Mouse (Mus musculus) stomach, postnatal 0 days (tissue): Measurements from ENCODE around the gene Inpp5f. TPM values are rescaled to one million over a fixed set of nuclear protein-coding genes. Genes with fewer than 3 reads are reported as not detected.

ENCODE experiments used
- ATAC-seq: fragments of 200-750 bp; cut with Nextera tagmentation; 2 replicates; pipeline ENCODE4 v1.8.0; 2017; ENCODE audit not compliant: low FRiP score, low TSS enrichment
- DNase-seq: peaks from one replicate; pipeline ENCODE4 v3.0.0-alpha.2; 2016; ENCODE audit warnings: low spot score
- H3K27ac ChIP-seq: fragments of 300-500 bp; sonication (generic); replicated peaks from 2 replicates; pipeline ENCODE4 v1.5.1; 2014; ENCODE audit warnings: mild to moderate bottlenecking, control low read depth
- H3K27me3 ChIP-seq: fragments of 300-500 bp; sonication (generic); 2 replicates; pipeline ENCODE4 v1.6.1; 2014; ENCODE audit warnings: low read length; ENCODE audit not compliant: control insufficient read depth, insufficient read depth
- H3K36me3 ChIP-seq: fragments of 300-500 bp; sonication (generic); 2 replicates; pipeline ENCODE4 v1.6.1; 2014; ENCODE audit warnings: low read length, mixed read lengths; ENCODE audit not compliant: control insufficient read depth, insufficient read depth
- H3K4me1 ChIP-seq: fragments of 300-500 bp; sonication (generic); replicated peaks from 2 replicates; pipeline ENCODE4 v1.6.1; 2014; ENCODE audit warnings: antibody characterized with exemption; ENCODE audit not compliant: control insufficient read depth, insufficient read depth
- H3K4me2 ChIP-seq: fragments of 300-500 bp; sonication (generic); replicated peaks from 2 replicates; pipeline ENCODE4 v1.6.1; 2014; ENCODE audit warnings: low read depth, mild to moderate bottlenecking, control low read depth, moderate library complexity
- H3K4me3 ChIP-seq: fragments of 300-500 bp; sonication (generic); 2 replicates; pipeline ENCODE4 v1.5.1; 2014; ENCODE audit warnings: low read depth, low read length, control low read depth
- H3K9ac ChIP-seq: fragments of 300-500 bp; sonication (generic); 2 replicates; pipeline ENCODE4 v1.6.1; 2014; ENCODE audit warnings: mild to moderate bottlenecking, low read length, control low read depth, mixed read lengths
- H3K9me3 ChIP-seq: fragments of 300-500 bp; sonication (generic); 2 replicates; pipeline ENCODE4 v1.6.1; 2016; ENCODE audit warnings: low read length; ENCODE audit not compliant: control insufficient read depth
- CTCF ChIP-seq: IDR thresholded peaks from 2 replicates; pipeline ENCODE4 v1.5.1; 2016; ENCODE audit warnings: antibody characterized with exemption, low read depth, mild to moderate bottlenecking, moderate library complexity
- EP300 ChIP-seq: optimal IDR thresholded peaks from 2 replicates; pipeline ENCODE3; 2016; ENCODE audit warnings: antibody characterized with exemption
- WGBS: fragments of 180-500 bp; shearing (Covaris S2); extraction: QIAGEN DNeasy Blood & Tissue Kit; methylation state at CpG from one replicate; pipeline ENCODE4 v1.1.7; 2014; 5-methylcytosine and 5-hydroxymethylcytosine counted together
- polyA plus RNA-seq: library from polyadenylated mRNA; unstranded; fragments of >200 nt; fragmentation: Nextera tagmentation; extraction: Ambion mirVana; gene quantifications from 2 replicates; pipeline ENCODE4 v1.2.1, GENCODE M21; 2015

Inpp5f gene
- polyA plus RNA-seq, 1 experiment from 2014 or later = 12.4 TPM

GRCm38 (mm10) chr7:128642386-128642785 is 31.3 kb downstream of the Inpp5f start:
- Histone ChIP-seq H3K27ac (no peak overlapping the region), H3K4me1 (no peaks in the 10 kb centered on the region), H3K27me3 (no peaks in the 10 kb centered on the region), H3K4me2 (no peak overlapping the region), H3K9ac (no peak overlapping the region), H3K36me3 (no peaks in the 10 kb centered on the region), H3K4me3 (no peak overlapping the region), H3K9me3 (no peaks in the 10 kb centered on the region)
- TF ChIP-seq CTCF (no peak), EP300 (no peak)
- 56% methylated on average over 5 of the region's 5 CpGs for WGBS
- ATAC-seq = no peak
- DNase-seq = no peak

GRCm38 (mm10) chr7:128656970-128657369 is 45.8 kb downstream of the Inpp5f start:
- no peak for TF ChIP-seq EP300
- no peak for TF ChIP-seq CTCF
- DNase-seq = no peak
- no peak overlapping the region for H3K4me3 ChIP-seq
- H3K4me1 ChIP-seq = no peaks in the 10 kb centered on the region
- H3K9ac ChIP-seq = no peak overlapping the region
- H3K36me3 ChIP-seq = no peaks in the 10 kb centered on the region
- H3K27me3 ChIP-seq = no peaks in the 10 kb centered on the region
- no peak for ATAC-seq
- no peak overlapping the region for H3K27ac ChIP-seq
- no peak overlapping the region for H3K4me2 ChIP-seq
- WGBS = 91% methylated on average over 1 of the region's 1 CpGs
- no peaks in the 10 kb centered on the region for H3K9me3 ChIP-seq

- no peak for ATAC-seq
- 90% methylated on average over 8 of the region's 8 CpGs for WGBS
These were observed 52.8 kb downstream of the Inpp5f start for GRCm38 (mm10) chr7:128663906-128664305.

GRCm38 (mm10) chr7:128664861-128665377 is 53.8 kb downstream of the Inpp5f start:
- 85% methylated on average over 11 of the region's 11 CpGs for WGBS
- no peak for DNase-seq

More at GRCm38 (mm10) chr7:128663906-128664305, 52.8 kb downstream of the Inpp5f start:
- Histone ChIP-seq H3K9me3 (no peaks in the 10 kb centered on the region), H3K36me3 (peaks cover 5% of the 10 kb centered on the region), H3K27ac (no peak overlapping the region), H3K4me3 (no peak overlapping the region), H3K9ac (no peak overlapping the region), H3K4me2 (no peak overlapping the region), H3K4me1 (no peaks in the 10 kb centered on the region), H3K27me3 (no peaks in the 10 kb centered on the region)
- no peak for DNase-seq
- TF ChIP-seq CTCF (no peak), EP300 (no peak)

GRCm38 (mm10) chr7:128667788-128668187 is 56.7 kb downstream of the Inpp5f start:
- no peak overlapping the region for H3K9ac ChIP-seq
- H3K4me3 ChIP-seq = no peak overlapping the region
- 73% methylated on average over 5 of the region's 5 CpGs for WGBS
- H3K4me1 ChIP-seq = no peaks in the 10 kb centered on the region
- peaks cover 8% of the 10 kb centered on the region for H3K36me3 ChIP-seq
- no peaks in the 10 kb centered on the region for H3K9me3 ChIP-seq
- no peak overlapping the region for H3K27ac ChIP-seq
- H3K27me3 ChIP-seq = no peaks in the 10 kb centered on the region
- DNase-seq (no peak), ATAC-seq (no peak)
- TF ChIP-seq CTCF (no peak), EP300 (no peak)
- H3K4me2 ChIP-seq = no peak overlapping the region

More at GRCm38 (mm10) chr7:128664861-128665377, 53.8 kb downstream of the Inpp5f start:
- Histone ChIP-seq H3K9ac (no peak overlapping the region), H3K4me1 (no peaks in the 10 kb centered on the region), H3K4me2 (no peak overlapping the region), H3K4me3 (no peak overlapping the region), H3K27me3 (no peaks in the 10 kb centered on the region), H3K27ac (no peak overlapping the region), H3K36me3 (peaks cover 8% of the 10 kb centered on the region), H3K9me3 (no peaks in the 10 kb centered on the region)
- no peak for ATAC-seq
- no peak for TF ChIP-seq CTCF
- no peak for TF ChIP-seq EP300

GRCm38 (mm10) chr7:128668831-128669230 is 57.7 kb downstream of the Inpp5f start:
- no peaks in the 10 kb centered on the region for H3K9me3 ChIP-seq
- no peaks in the 10 kb centered on the region for H3K4me1 ChIP-seq
- TF ChIP-seq CTCF (no peak), EP300 (no peak)
- DNase-seq (no peak), ATAC-seq (no peak)
- no peak overlapping the region for H3K27ac ChIP-seq
- H3K4me3 ChIP-seq = no peak overlapping the region
- no peak overlapping the region for H3K9ac ChIP-seq
- WGBS = 70% methylated on average over 2 of the region's 2 CpGs
- no peaks in the 10 kb centered on the region for H3K27me3 ChIP-seq
- no peak overlapping the region for H3K4me2 ChIP-seq
- peaks cover 8% of the 10 kb centered on the region for H3K36me3 ChIP-seq
